Mouse (Mus musculus) ES-E14 (cell line): ENCODE data around the gene Cep85l. TPM values are rescaled to one million over a fixed set of nuclear protein-coding genes. Genes with fewer than 3 reads are reported as not detected.

ENCODE experiments used
- DNase-seq: peaks from one replicate; pipeline ENCODE4 v3.0.0-alpha.2; 2013; ENCODE audit warnings: low read depth, low spot score
- H3K27ac ChIP-seq: 2 replicates; pipeline ENCODE4 v1.5.1; 2012; ENCODE audit warnings: low read depth, mild to moderate bottlenecking, low read length, moderate library complexity, mixed read lengths; ENCODE audit not compliant: poor library complexity, insufficient read depth, severe bottlenecking
- H3K36me3 ChIP-seq: 2 replicates; pipeline ENCODE4 v1.6.1; 2012; ENCODE audit warnings: mild to moderate bottlenecking, low read length, moderate library complexity, mixed read lengths; ENCODE audit not compliant: control insufficient read depth, poor library complexity, insufficient read depth, severe bottlenecking
- H3K4me1 ChIP-seq, 2 experiments: fragments of 150-350 bp in 1 of 2; sonication (generic) in 1 of 2; 2 replicates each; pipeline ENCODE4 v1.6.1; 2012; ENCODE audit warnings: low read length in 2 of 2, mild to moderate bottlenecking in 1 of 2, mixed read lengths in 1 of 2; ENCODE audit not compliant: control insufficient read depth in 2 of 2, insufficient read depth in 2 of 2, poor library complexity in 1 of 2
- H3K4me3 ChIP-seq, 2 experiments: fragments of 150-350 bp in 1 of 2; sonication (generic) in 1 of 2; 2 replicates each; pipeline ENCODE4 v1.5.1; 2012; ENCODE audit warnings: low read length in 2 of 2, low read depth in 1 of 2, mild to moderate bottlenecking in 1 of 2, mixed read lengths in 1 of 2; ENCODE audit not compliant: insufficient read depth in 1 of 2, poor library complexity in 1 of 2, severe bottlenecking in 1 of 2
- H3K9ac ChIP-seq: 2 replicates; pipeline ENCODE4 v1.6.1; 2012; ENCODE audit warnings: low read depth, mild to moderate bottlenecking, low read length, mixed read lengths; ENCODE audit not compliant: poor library complexity, insufficient read depth, severe bottlenecking
- H3K9me3 ChIP-seq: fragments of 150-350 bp; sonication (generic); 2 replicates; pipeline ENCODE4 v1.6.1; 2012; ENCODE audit warnings: low read depth, mild to moderate bottlenecking, low read length; ENCODE audit not compliant: control insufficient read depth, insufficient read depth
- CHD2 ChIP-seq: IDR thresholded peaks from 2 replicates; pipeline ENCODE4 v1.6.1; 2014; ENCODE audit warnings: mild to moderate bottlenecking, low read depth, low read length, inconsistent platforms
- HCFC1 ChIP-seq: IDR thresholded peaks from 2 replicates; pipeline ENCODE4 v1.6.1; 2012; ENCODE audit warnings: low read length, inconsistent platforms, borderline replicate concordance; ENCODE audit not compliant: insufficient read depth
- MAFK ChIP-seq: IDR thresholded peaks from 2 replicates; pipeline ENCODE4 v1.6.1; 2014; ENCODE audit warnings: mild to moderate bottlenecking, low read depth, low read length, inconsistent platforms; ENCODE audit not compliant: insufficient read depth
- ZC3H11A ChIP-seq: IDR thresholded peaks from 2 replicates; pipeline ENCODE4 v1.6.1; 2012; ENCODE audit warnings: low read depth, mild to moderate bottlenecking, inconsistent platforms, low read length, borderline replicate concordance
- ZNF384 ChIP-seq: IDR thresholded peaks from 2 replicates; pipeline ENCODE4 v1.6.1; 2012; ENCODE audit warnings: low read depth, low read length, inconsistent platforms
- in situ Hi-C, 2 experiments: fragments of 600-800 bp; cut with MboI; formaldehyde crosslinking; loops; one replicate each; pipeline ENCODE4 v1.15.1; 2025; ENCODE audit warnings: low sequenced_read_pairs in 2 of 2, inconsistent platforms in 1 of 2; ENCODE audit not compliant: unreplicated experiment in 2 of 2
- total RNA-seq: library from RNA; depleted of rRNA; stranded (reverse); fragments of 300-350 nt; gene quantifications from 2 replicates; pipeline ENCODE4 v1.2.3, GENCODE M21; 2012

Gene Cep85l
- total RNA-seq, 1 experiment, result 3.6 TPM

DNA sequence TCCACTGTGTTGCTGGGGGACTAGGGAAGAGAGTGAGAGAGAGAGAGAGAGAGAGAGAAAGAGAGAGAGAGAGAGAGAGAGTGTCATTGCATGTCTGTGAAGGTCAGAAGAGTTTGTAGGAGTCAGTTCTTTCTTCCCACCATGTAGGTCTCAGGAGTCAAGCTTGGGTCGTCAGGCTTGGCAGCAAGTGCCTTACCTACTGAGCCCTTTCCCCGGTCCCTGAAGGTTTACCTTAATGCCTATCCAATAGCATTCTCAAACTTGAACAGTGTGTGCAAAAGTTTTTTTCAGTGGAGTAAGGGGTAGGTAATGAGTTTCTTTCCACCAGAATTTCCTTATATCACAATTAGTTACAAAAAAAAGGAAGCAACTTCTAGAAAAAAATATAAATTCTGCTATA, 40.7 kb downstream of the Cep85l start:
- Histone ChIP-seq H3K27ac (no peak overlapping the region), H3K4me1 (no peaks in the 10 kb centered on the region), H3K36me3 (no peaks in the 10 kb centered on the region), H3K4me3 (no peak overlapping the region), H3K9ac (no peak overlapping the region), H3K9me3 (no peaks in the 10 kb centered on the region)
- TF ChIP-seq MAFK (no peak), HCFC1 (no peak), ZC3H11A (no peak), ZNF384 (no peak), CHD2 (no peak)
- in situ Hi-C loops, result loop anchor here in 1 of 2 experiments (25.0 kb wide), 1 partner anchor 227 kb away; no protein-coding TSS in a partner anchor
- DNase-seq, result no peak

DNA sequence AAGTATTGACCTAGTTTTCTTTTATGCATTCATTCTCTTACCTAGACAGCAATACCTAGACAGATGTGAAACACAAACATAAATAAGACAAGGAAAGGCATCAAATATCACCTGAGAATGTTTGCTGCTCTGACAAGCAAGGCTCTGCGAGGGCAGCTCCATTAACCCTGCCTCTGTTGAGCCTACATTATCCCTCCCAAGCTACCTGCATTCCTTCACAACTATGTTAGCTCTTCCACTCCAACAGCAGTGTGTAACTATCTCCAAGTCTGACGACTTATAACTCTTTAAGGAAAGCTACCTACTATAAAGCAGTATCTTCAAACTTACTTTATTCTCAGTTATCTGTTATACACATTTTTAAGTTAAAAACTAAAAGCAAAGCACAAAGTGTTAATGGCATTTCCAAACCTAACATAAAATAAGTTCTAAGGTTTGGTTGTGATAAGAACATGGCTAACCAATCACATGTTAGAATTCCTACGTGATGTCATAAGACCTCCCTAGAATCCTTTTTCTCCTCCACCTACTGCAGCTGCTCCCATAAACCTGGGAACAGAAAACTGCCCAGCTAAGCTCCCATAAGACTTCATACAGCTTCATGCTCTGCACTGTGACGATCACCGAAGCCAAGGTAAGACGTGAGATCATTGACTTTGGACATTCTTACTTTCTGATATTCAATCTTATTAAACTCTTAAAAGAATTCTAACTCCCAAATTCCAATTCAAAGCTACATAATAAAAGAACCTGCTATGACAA, 42.4 kb downstream of the Cep85l start, which contains the start of gene Pln:
Gene Pln (plus strand): TSS at position 506 of the 762 bp plus-strand sequence.
- H3K27ac ChIP-seq, result no peak within 1 kb of the TSS
- H3K9ac ChIP-seq, result no peak within 1 kb of the TSS
- no peak within 1 kb of the TSS for H3K4me3 ChIP-seq
- no peaks in the 10 kb centered on the region for H3K9me3 ChIP-seq
- in situ Hi-C loops, result loop anchor here in 1 of 2 experiments (25.0 kb wide), 1 partner anchor 225 kb away; no protein-coding TSS in a partner anchor
- DNase-seq, result no peak
- H3K36me3 ChIP-seq, result no peaks in the 10 kb centered on the region
- TF ChIP-seq HCFC1 (no peak), ZNF384 (no peak), CHD2 (no peak), MAFK (no peak), ZC3H11A (no peak)
- no peaks in the 10 kb centered on the region for H3K4me1 ChIP-seq

- Histone ChIP-seq H3K27ac (no peak overlapping the region), H3K4me1 (no peaks in the 10 kb centered on the region), H3K9ac (no peak overlapping the region), H3K36me3 (no peaks in the 10 kb centered on the region), H3K9me3 (no peaks in the 10 kb centered on the region), H3K4me3 (no peak overlapping the region)
- DNase-seq, result no peak
- TF ChIP-seq CHD2 (no peak), ZNF384 (no peak), HCFC1 (no peak), MAFK (no peak), ZC3H11A (no peak)
- in situ Hi-C loops, result loop anchor here in 1 of 2 experiments (25.0 kb wide), 1 partner anchor 224 kb away; no protein-coding TSS in a partner anchor
Observed at GRCm38 (mm10) chr10:53335974-53336373, 43.8 kb downstream of the Cep85l start.

GRCm38 (mm10) chr10:53335266-53335665, 44.5 kb downstream of the Cep85l start:
- Histone ChIP-seq H3K27ac (no peak overlapping the region), H3K9ac (no peak overlapping the region), H3K36me3 (no peaks in the 10 kb centered on the region), H3K4me3 (no peak overlapping the region), H3K9me3 (no peaks in the 10 kb centered on the region), H3K4me1 (no peaks in the 10 kb centered on the region)
- TF ChIP-seq ZNF384 (no peak), CHD2 (no peak), MAFK (no peak), HCFC1 (no peak), ZC3H11A (no peak)
- DNase-seq, result no peak
- in situ Hi-C loops, result loop anchor here in 1 of 2 experiments (25.0 kb wide), 1 partner anchor 223 kb away; no protein-coding TSS in a partner anchor

DNA sequence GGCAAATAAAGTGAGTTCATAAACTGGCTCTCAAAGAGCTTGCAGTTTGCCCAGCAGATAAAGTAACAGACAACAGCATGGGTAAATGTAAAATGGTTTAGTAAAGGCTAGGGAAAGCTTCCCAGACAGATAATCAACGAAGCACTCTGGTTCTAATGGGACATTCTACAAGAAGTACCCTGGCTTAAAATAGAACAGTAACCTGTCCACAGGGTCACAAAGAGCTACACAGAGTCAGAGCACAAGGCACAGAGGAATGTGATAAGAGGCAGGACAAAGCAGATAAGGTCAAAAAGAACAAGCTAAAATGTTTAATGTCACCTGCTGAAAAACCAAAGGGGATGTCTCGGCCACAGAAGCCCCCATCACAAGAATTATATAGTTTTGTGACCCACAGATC, 47.0 kb downstream of the Cep85l start:
- no peak overlapping the region for H3K27ac ChIP-seq
- H3K9ac ChIP-seq, result no peak overlapping the region
- H3K36me3 ChIP-seq, result no peaks in the 10 kb centered on the region
- in situ Hi-C loops, result loop anchor here in 1 of 2 experiments (25.0 kb wide), 1 partner anchor 220 kb away; no protein-coding TSS in a partner anchor
- DNase-seq, result no peak
- H3K4me1 ChIP-seq, result no peaks in the 10 kb centered on the region
- H3K9me3 ChIP-seq, result no peaks in the 10 kb centered on the region
- no peak for TF ChIP-seq CHD2
- TF ChIP-seq ZNF384, result no peak
- TF ChIP-seq HCFC1, result no peak
- no peak for TF ChIP-seq MAFK
- TF ChIP-seq ZC3H11A, result no peak
- H3K4me3 ChIP-seq, result no peak overlapping the region
